Mouse (Mus musculus) naive thymus-derived CD4-positive, alpha-beta T cell, adult 2 months (primary cell): ENCODE results near the gene Ina.

Experiments used
- DNase-seq: peaks from one replicate; pipeline ENCODE4 v3.0.0-alpha.2; 2011; ENCODE audit warnings: low read depth

Gene Ina

DNA sequence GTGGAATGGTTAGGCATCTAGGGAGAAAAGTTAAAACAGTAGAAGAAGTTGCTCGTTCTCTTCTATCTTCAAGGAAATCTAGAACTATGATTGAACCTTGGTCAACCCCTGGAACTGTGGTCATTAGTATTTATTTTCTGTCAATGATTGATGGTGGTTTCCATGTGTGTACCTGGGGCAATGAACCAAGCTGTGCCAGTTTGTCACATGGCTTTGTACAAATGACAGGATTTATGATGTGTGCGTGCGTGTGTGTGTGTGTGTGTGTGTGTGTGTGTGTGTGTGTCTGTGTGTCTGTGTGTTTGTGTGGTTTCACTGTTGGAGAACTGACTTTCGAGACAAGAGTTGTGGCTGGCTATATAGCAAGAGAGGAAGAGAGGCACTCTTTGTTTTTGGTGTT is 39.0 kb downstream of the Ina start:
- no peak for DNase-seq

DNA sequence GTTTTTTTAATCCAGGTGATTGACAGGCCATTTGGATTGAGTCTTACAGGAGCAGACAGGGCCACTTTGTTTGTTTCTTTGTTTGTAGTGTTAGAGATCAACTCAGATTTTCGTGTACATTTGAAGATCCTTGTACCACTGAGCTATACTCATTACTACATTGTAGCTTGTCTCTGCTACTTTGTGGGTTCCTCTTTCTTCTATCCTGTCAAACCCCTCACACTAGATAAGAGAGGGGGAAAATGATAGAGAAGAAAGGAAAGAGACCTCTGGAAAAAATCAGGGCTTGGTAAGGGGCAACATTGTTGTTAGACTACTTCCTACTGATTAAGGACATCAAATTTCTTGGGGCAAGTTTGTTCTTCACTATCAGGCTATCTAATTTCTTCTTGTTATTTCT is 43.2 kb downstream of the Ina start:
- no peak for DNase-seq

DNA sequence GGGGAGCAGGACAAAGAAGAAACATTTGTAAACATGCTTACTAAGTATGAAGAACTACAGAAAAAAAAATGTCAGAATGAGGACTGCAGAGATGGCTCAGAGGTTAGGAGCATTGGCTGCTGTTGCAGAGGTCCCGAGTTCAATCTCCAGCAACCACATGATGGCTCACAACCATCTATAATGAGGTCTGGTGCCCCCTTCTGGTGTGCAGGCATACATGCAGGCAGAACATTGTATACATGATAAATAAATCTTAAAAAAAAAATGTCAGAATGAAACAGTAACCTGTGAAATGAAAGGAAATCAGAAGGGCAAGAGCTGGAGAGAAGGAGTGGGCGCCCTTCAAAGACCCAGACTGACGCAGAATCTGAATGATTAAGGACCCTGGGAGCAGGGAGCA is 51.4 kb downstream of the Ina start:
- no peak for DNase-seq

DNA sequence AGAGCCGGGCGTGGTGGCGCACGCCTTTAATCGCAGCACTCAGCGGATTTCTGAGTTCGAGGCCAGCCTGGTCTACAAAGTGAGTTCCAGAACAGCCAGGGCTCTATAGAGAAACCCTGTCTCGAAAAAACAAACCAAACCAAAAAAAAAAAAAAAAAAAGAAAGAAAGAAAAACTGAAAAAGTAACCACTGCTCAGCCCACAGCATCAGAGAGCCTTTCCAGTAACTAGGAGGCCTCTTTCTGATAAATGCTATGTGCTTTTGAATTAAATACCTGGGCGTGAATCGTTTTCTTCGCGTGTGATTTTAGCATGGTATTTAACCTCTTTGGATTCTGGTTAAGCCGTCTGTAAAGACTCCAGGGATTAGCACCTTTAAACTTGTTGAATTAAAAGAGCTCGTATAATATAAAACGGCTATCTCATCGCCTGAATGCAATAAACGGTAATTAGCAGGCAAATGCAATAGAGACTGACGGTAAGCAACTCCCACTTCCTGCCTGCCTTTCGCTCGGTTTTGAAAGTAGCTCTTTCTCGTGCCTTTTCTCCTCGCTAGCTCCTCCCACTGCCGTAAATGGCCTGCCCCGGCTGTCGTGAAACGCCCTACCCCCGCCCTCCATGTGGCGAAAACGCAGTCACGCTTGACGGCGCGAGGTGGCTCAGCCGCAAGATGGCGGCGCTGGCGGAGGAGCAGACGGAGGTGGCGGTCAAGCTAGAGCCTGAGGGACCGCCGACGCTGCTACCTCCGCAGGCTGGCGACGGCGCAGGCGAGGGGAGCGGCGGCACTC is 52.8 kb downstream of the Ina start, which contains the start of gene Taf5:
Gene Taf5, plus strand, starts transcription at position 651 of the 787 bp plus-strand sequence.
- peak; percentile 98 for DNase-seq

DNA sequence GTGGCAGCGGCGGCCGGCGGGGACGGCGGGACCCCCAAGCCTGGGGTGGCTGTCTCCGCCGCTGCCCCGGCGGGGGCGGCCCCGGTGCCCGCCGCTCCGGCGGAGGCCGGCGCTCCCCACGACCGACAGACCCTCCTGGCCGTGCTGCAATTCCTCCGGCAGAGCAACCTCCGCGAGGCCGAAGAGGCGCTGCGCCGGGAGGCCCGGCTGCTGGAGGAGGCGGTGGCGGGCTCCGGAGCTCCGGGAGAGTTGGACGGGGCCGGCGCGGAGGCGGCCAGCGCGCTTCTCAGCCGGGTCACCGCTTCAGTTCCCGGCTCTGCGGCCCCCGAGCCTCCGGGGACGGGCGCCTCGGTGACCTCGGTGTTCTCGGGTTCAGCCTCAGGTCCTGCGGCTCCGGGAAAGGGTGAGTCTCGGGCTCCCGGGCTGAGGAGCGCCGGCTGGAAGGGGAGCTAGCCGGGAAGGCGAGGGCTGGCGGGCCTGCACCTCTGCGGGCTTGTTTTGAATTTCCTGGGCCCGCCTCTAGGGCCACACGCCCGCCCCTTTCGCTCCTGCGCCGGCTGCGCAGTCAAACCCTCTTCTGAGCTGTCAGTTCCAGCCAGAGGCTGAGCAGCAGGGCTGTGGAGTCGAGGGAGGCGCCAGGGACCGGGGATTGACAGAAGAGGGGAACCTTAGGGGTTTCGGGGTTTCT is 53.6 kb downstream of the Ina start:
- DNase-seq = peak; percentile 90
